Mouse (Mus musculus) liver, adult 2 months (tissue): ENCODE measurements around the gene Tmc3. TPM values are rescaled to one million over a fixed set of nuclear protein-coding genes. Genes with fewer than 3 reads are reported as not detected.

Experiments
- DNase-seq: peaks from one replicate; pipeline ENCODE4 v3.0.0-alpha.2; 2011; ENCODE audit warnings: low read depth, low spot score; ENCODE audit errors: extremely low read depth
- H3K27ac ChIP-seq: fragments of 200-500 bp; replicated peaks from 2 replicates; pipeline ENCODE4 v1.5.1; 2012; ENCODE audit warnings: low read depth, mild to moderate bottlenecking, control low read depth, inconsistent platforms, low read length; ENCODE audit not compliant: insufficient read depth
- H3K27me3 ChIP-seq: fragments of 200-500 bp; 2 replicates; pipeline ENCODE4 v1.6.1; 2012; ENCODE audit warnings: mild to moderate bottlenecking, moderate library complexity, low read length, inconsistent platforms; ENCODE audit not compliant: control insufficient read depth, insufficient read depth
- H3K36me3 ChIP-seq: fragments of 200-500 bp; 2 replicates; pipeline ENCODE4 v1.6.1; 2012; ENCODE audit warnings: low read length, inconsistent platforms; ENCODE audit not compliant: control insufficient read depth, insufficient read depth
- H3K4me1 ChIP-seq: fragments of 200-500 bp; 2 replicates; pipeline ENCODE4 v1.6.1; 2011; ENCODE audit warnings: low read length; ENCODE audit not compliant: control insufficient read depth, insufficient read depth
- H3K4me3 ChIP-seq: fragments of 200-500 bp; 2 replicates; pipeline ENCODE4 v1.5.1; 2011; ENCODE audit warnings: low read depth, mild to moderate bottlenecking, control low read depth, low read length, moderate library complexity; ENCODE audit not compliant: insufficient read depth
- H3K79me2 ChIP-seq: fragments of 200-500 bp; 2 replicates; pipeline ENCODE4 v1.6.1; 2012; ENCODE audit warnings: inconsistent platforms, mild to moderate bottlenecking, low read length, moderate library complexity; ENCODE audit not compliant: control insufficient read depth, insufficient read depth
- H3K9ac ChIP-seq: fragments of 200-500 bp; 2 replicates; pipeline ENCODE4 v1.6.1; 2012; ENCODE audit warnings: low read depth, mild to moderate bottlenecking, control low read depth, inconsistent platforms, low read length
- CTCF ChIP-seq: fragments of 200-500 bp; IDR thresholded peaks from 2 replicates; pipeline ENCODE4 v1.5.1; 2011; ENCODE audit warnings: low read depth, low read length, control low read depth
- POLR2A ChIP-seq: fragments of 200-500 bp; IDR thresholded peaks from 2 replicates; pipeline ENCODE4 v1.6.1; 2011; ENCODE audit warnings: low read length, control low read depth; ENCODE audit not compliant: insufficient read depth; ENCODE audit errors: extremely low read depth
- WGBS: fragments of 180-500 bp; shearing (Covaris S2); methylation state at CpG from one replicate; pipeline ENCODE4 v1.1.7; 2018; 5-methylcytosine and 5-hydroxymethylcytosine counted together
- polyA plus RNA-seq: library from polyadenylated mRNA; depleted of rRNA; stranded (reverse); fragments of >200 nt; gene quantifications from 2 replicates; pipeline ENCODE4 v1.2.3, GENCODE M21; 2012
- total RNA-seq: library from RNA; depleted of rRNA; stranded (reverse); fragments of >200 nt; gene quantifications from 2 replicates; pipeline ENCODE4 v1.2.3, GENCODE M21; 2014

Tmc3 gene
- total and polyA plus RNA-seq, 2 experiments: 0.15 to 0.28 TPM

- Histone ChIP-seq H3K4me3 (no peak overlapping the region), H3K4me1 (no peaks in the 10 kb centered on the region), H3K27me3 (no peaks in the 10 kb centered on the region), H3K36me3 (no peaks in the 10 kb centered on the region), H3K27ac (no peak overlapping the region), H3K9ac (no peak overlapping the region), H3K79me2 (no peaks in the 10 kb centered on the region)
- DNase-seq: peak; percentile 17
- no peak for TF ChIP-seq CTCF
- no peak for TF ChIP-seq POLR2A
- 42% methylated on average over 7 of the region's 7 CpGs for WGBS
Observed at GRCm38 (mm10) chr7:83565976-83566375, 18.8 kb upstream of the Tmc3 start.

GRCm38 (mm10) chr7:83567841-83568500 is 16.8 kb upstream of the Tmc3 start:
- Histone ChIP-seq H3K27ac (no peak overlapping the region), H3K27me3 (no peaks in the 10 kb centered on the region), H3K4me1 (no peaks in the 10 kb centered on the region), H3K79me2 (no peaks in the 10 kb centered on the region), H3K36me3 (no peaks in the 10 kb centered on the region), H3K4me3 (no peak overlapping the region), H3K9ac (no peak overlapping the region; the same call in 1 of the 2 replicates)
- WGBS: 41% methylated on average over 16 of the region's 16 CpGs
- TF ChIP-seq CTCF (peak; percentile 45; the same call in 1 of the 2 replicates), POLR2A (no peak)
- DNase-seq: peak; percentile 51

GRCm38 (mm10) chr7:83568815-83569214 is 15.9 kb upstream of the Tmc3 start:
- no peak overlapping the region for H3K9ac ChIP-seq

GRCm38 (mm10) chr7:83569436-83569835 is 15.3 kb upstream of the Tmc3 start:
- Histone ChIP-seq H3K79me2 (no peaks in the 10 kb centered on the region), H3K27ac (no peak overlapping the region), H3K36me3 (no peaks in the 10 kb centered on the region), H3K4me1 (no peaks in the 10 kb centered on the region), H3K4me3 (no peak overlapping the region), H3K9ac (no peak overlapping the region), H3K27me3 (no peaks in the 10 kb centered on the region)
- DNase-seq: no peak
- TF ChIP-seq CTCF: no peak
- 76% methylated on average over 2 of the region's 2 CpGs for WGBS

More at GRCm38 (mm10) chr7:83568815-83569214, 15.9 kb upstream of the Tmc3 start:
- Histone ChIP-seq H3K4me1 (no peaks in the 10 kb centered on the region), H3K4me3 (no peak overlapping the region), H3K27me3 (no peaks in the 10 kb centered on the region), H3K27ac (no peak overlapping the region), H3K79me2 (no peaks in the 10 kb centered on the region), H3K36me3 (no peaks in the 10 kb centered on the region)
- 90% methylated on average over 2 of the region's 2 CpGs for WGBS
- no peak for DNase-seq
- TF ChIP-seq POLR2A (no peak), CTCF (no peak)

GRCm38 (mm10) chr7:83571077-83571476 is 13.7 kb upstream of the Tmc3 start:
- no peak for TF ChIP-seq POLR2A
- TF ChIP-seq CTCF: no peak
- H3K27ac ChIP-seq: no peak overlapping the region
- 43% methylated on average over 4 of the region's 4 CpGs for WGBS
- no peak overlapping the region for H3K9ac ChIP-seq
- DNase-seq: peak; percentile 14
- no peaks in the 10 kb centered on the region for H3K4me1 ChIP-seq
- no peaks in the 10 kb centered on the region for H3K36me3 ChIP-seq
- H3K27me3 ChIP-seq: no peaks in the 10 kb centered on the region
- H3K79me2 ChIP-seq: no peaks in the 10 kb centered on the region
- H3K4me3 ChIP-seq: no peak overlapping the region

- Histone ChIP-seq H3K79me2 (no peaks in the 10 kb centered on the region), H3K9ac (no peak overlapping the region), H3K36me3 (no peaks in the 10 kb centered on the region), H3K4me3 (no peak overlapping the region), H3K27ac (no peak overlapping the region), H3K27me3 (no peaks in the 10 kb centered on the region), H3K4me1 (no peaks in the 10 kb centered on the region)
- 66% methylated on average over 3 of the region's 3 CpGs for WGBS
- no peak for TF ChIP-seq POLR2A
- TF ChIP-seq CTCF: no peak
- no peak for DNase-seq
Observed at GRCm38 (mm10) chr7:83571901-83572300, 12.8 kb upstream of the Tmc3 start.
